Mouse (Mus musculus) left cerebral cortex, postnatal 10 days (tissue): ENCODE results near the gene Tmprss7. TPM values are rescaled to one million over a fixed set of nuclear protein-coding genes. Genes with fewer than 3 reads are reported as not detected.
A peak's percentile ranks its signal among the peaks of the same experiment; 100 is the strongest.

Experiments used
- DNase-seq, 2 experiments: peaks; one replicate each; pipeline ENCODE4 v3.0.0; 2021 to 2022; ENCODE audit warnings: low spot score in 2 of 2, mixed read lengths in 1 of 2; ENCODE audit errors: extremely low spot score in 1 of 2
- intact Hi-C: fragments of 180-260 bp; cut with DNase I; formaldehyde crosslinking; loops from one replicate; pipeline ENCODE4 v1.15.1; 2025
- total RNA-seq, 2 experiments: library from RNA; stranded (reverse); gene quantifications; 2 replicates each; pipeline ENCODE4 v1.2.3; 2021

Gene Tmprss7
- total RNA-seq: 10 to 100 TPM in 1 of 2 experiments, 1 to 10 TPM in 1; 9.7 to 10.9 TPM

GRCm38 (mm10) chr16:45693558-45693957 lies at the start of gene Tmprss7:
TSS of gene Tmprss7 (minus strand) at chr16:45693658.
- DNase-seq: no peak
- intact Hi-C loops: no loop called here

GRCm38 (mm10) chr16:45742615-45743476 lies 49.4 kb upstream of the Tmprss7 start, which contains the start of gene Abhd10:
TSS of gene Abhd10 (minus strand) at chr16:45742955.
- peak; percentile 92 to 97 for DNase-seq
- intact Hi-C loops: no loop called here

DNA sequence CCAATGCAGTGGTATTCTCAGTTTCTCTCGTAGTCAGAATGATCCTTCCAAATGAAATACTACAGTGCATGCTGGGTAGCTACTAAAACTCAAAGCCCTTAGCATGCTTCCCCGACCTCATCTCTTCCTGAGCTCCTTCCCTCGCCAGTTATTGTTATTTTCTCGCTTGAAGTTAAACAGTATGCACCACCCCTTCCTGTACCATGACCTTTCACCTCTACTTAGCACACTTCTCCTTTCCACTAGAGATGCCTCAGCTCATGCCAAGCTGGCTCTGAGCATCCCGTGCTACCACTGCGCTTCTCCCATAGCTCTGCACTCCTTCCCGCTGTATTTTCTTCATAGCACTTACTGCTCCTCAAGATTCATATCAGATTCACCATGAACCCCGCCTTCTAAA lies 44.4 kb upstream of the Tmprss7 start:
- intact Hi-C loops: no loop called here
- no peak for DNase-seq

- intact Hi-C loops: no loop called here
- DNase-seq: no peak
Measured at GRCm38 (mm10) chr16:45736724-45737123, 43.3 kb upstream of the Tmprss7 start.

DNA sequence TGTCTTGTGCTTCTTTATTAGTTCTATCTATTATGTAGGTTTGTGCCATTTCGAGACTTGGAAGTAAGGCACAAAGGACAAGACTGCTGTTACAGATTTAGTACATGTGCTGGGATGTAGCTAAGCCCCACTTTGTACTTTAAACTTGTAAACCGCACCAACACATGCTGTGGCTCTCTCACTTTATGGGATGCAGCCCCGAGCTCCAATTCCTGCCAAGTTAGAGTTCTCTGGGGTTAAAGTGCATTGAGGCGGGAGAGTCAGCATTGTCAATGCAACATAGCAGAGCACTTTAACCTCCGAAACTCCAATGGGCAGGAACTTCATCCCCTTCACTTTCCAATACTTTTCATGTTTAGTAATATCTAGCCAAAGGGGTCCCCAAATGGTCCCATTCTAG lies 35.7 kb upstream of the Tmprss7 start:
- intact Hi-C loops: loop anchor here (10.0 kb wide), 1 partner anchor 536 kb away; no protein-coding TSS in a partner anchor
- no peak for DNase-seq

DNA sequence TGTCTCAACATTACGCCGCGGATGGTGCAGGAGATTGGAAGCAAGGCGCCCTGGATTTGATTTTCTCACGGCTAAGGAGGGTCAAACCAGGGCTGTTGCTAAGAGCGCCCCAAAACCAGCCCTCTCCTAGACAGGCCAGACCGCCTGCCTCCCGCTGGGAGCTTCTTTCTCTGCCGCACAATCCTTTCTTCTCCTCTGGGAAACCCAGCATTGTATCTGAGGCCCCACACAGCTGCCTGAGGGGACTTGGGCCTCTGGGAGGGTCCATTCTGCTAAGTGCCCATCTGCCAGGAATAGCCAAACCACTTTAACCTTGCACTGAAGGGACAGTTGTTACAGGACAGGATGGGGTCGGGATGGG lies 31.3 kb upstream of the Tmprss7 start:
- peak in 1 of 2 experiments; percentile 60 for DNase-seq
- intact Hi-C loops: loop anchor here (10.0 kb wide), 1 partner anchor 540 kb away; no protein-coding TSS in a partner anchor

GRCm38 (mm10) chr16:45724061-45724741 lies 30.7 kb upstream of the Tmprss7 start, which contains the start of gene Tagln3:
TSS of gene Tagln3 (minus strand) at chr16:45724608.
- intact Hi-C loops: loop anchor here (10.0 kb wide), 1 partner anchor 541 kb away; no protein-coding TSS in a partner anchor
- peak; percentile 76 to 81 for DNase-seq

GRCm38 (mm10) chr16:45723172-45723901 lies 29.9 kb upstream of the Tmprss7 start:
- DNase-seq: no peak
- intact Hi-C loops: loop anchor here (10.0 kb wide), 1 partner anchor 541 kb away; no protein-coding TSS in a partner anchor

DNA sequence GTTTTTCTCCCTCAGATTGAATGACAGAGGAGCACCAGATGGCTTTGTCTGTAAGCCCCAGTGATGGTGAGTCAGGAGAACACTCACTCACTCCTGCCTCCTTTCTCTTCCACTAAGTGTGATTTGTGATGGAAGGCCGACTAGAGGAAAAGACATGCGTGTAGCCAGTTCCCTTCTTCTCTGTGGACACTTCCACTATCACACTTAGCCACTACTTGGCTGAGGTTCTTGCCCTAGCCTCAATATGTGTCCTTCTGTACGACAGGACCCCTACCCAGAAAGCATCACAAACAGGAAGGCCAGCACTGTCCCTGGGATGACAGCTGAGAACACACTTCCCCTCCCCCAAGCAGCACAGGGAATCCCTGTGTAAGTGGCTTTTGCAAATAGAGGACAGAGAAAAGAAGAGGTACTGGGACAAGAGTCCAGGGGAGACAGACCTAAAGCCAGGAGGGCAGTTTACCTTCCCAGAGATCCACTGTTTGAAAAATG lies 29.0 kb upstream of the Tmprss7 start:
- intact Hi-C loops: loop anchor here (10.0 kb wide), 1 partner anchor 542 kb away; no protein-coding TSS in a partner anchor
- DNase-seq: no peak

GRCm38 (mm10) chr16:45720022-45720630 lies 26.7 kb upstream of the Tmprss7 start:
- DNase-seq: no peak
- intact Hi-C loops: loop anchor here (10.0 kb wide), 1 partner anchor 545 kb away; no protein-coding TSS in a partner anchor

GRCm38 (mm10) chr16:45718296-45718695 lies 24.8 kb upstream of the Tmprss7 start:
- intact Hi-C loops: no loop called here
- DNase-seq: no peak

- intact Hi-C loops: no loop called here
- no peak for DNase-seq
Measured at GRCm38 (mm10) chr16:45714489-45715150, 21.2 kb upstream of the Tmprss7 start.

- intact Hi-C loops: no loop called here
- DNase-seq: no peak
Measured at GRCm38 (mm10) chr16:45713878-45714277, 20.4 kb upstream of the Tmprss7 start.

DNA sequence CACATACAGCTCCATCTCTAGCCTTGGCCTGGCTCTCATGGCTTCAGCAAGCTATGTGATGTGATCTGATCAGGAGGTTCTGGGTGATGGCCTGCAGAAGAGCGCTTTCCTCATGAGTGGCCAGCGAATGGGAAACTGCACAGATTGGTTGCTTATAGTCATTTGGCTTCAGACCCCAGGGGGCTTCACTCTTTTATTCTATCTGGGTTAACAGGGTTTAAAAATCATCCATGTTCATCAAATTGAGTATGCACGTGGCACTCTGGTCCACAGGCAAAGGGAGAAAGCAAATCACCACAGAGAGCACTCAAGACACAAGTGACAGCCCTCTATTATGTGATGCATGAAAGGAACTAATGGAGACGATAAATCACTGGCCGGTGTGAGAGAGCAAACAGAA lies 19.8 kb upstream of the Tmprss7 start:
- DNase-seq: no peak
- intact Hi-C loops: no loop called here

- DNase-seq: no peak
- intact Hi-C loops: no loop called here
Measured at GRCm38 (mm10) chr16:45711263-45711662, 17.8 kb upstream of the Tmprss7 start.

- intact Hi-C loops: no loop called here
- DNase-seq: no peak
Measured at GRCm38 (mm10) chr16:45699301-45699700, 5.8 kb upstream of the Tmprss7 start.

- DNase-seq: no peak
- intact Hi-C loops: no loop called here
Measured at GRCm38 (mm10) chr16:45697996-45698395, 4.5 kb upstream of the Tmprss7 start.
